Mouse (Mus musculus): ENCODE measurements around the gene Bmp7. TPM values are rescaled to one million over a fixed set of nuclear protein-coding genes. Genes with fewer than 3 reads are reported as not detected.

Gene Bmp7
- 5.8 and 19.1 TPM in 2 replicates for polyA plus RNA-seq (2014; fragmentation: Nextera tagmentation; extraction: Ambion mirVana)

- Histone ChIP-seq H3K27ac (ENCODE audit: low read depth, low read length) (peak within 1 kb of the TSS; percentile 39; the same call in 1 of the 2 replicates), H3K4me2 (ENCODE audit: low read depth, low read length) (peak within 1 kb of the TSS; percentile 94), H3K4me1 (ENCODE audit: control insufficient read depth, insufficient read depth, low read length) (peaks cover 32% of the 10 kb centered on the region), H3K27me3 (ENCODE audit: control insufficient read depth, insufficient read depth, low read length) (peaks cover 40% of the 10 kb centered on the region), H3K4me3 (ENCODE audit: low read depth, low read length) (peak within 1 kb of the TSS; percentile 39), H3K9ac (replicated peaks; ENCODE audit: low read depth, low read length) (peak within 1 kb of the TSS; percentile 51), H3K9me3 (ENCODE audit: control insufficient read depth, low read length) (no peaks in the 10 kb centered on the region), H3K36me3 (ENCODE audit: control insufficient read depth, insufficient read depth, low read length) (no peaks in the 10 kb centered on the region)
- under 1% methylated on average over 80 of the region's 82 CpGs for WGBS
- peak; percentile 62 for ATAC-seq (ENCODE audit: low read depth)
These were observed at the start of gene Bmp7 for GRCm38 (mm10) chr2:172940003-172940798. Gene Bmp7 (minus strand): TSS chr2:172940321.

- WGBS, result 86% methylated on average over 9 of the region's 9 CpGs
- H3K36me3 ChIP-seq (ENCODE audit: control insufficient read depth, insufficient read depth, low read length), result no peaks in the 10 kb centered on the region
- ATAC-seq (ENCODE audit: low read depth), result no peak
These were observed 42.8 kb upstream of the Bmp7 start for GRCm38 (mm10) chr2:172982776-172983561.

GRCm38 (mm10) chr2:172979666-172980345 lies 39.7 kb upstream of the Bmp7 start:
- no peak for ATAC-seq (ENCODE audit: low read depth)
- H3K27ac ChIP-seq (ENCODE audit: low read depth, low read length), result no peak overlapping the region
- H3K9me3 ChIP-seq (ENCODE audit: control insufficient read depth, low read length), result no peaks in the 10 kb centered on the region
- no peaks in the 10 kb centered on the region for H3K36me3 ChIP-seq (ENCODE audit: control insufficient read depth, insufficient read depth, low read length)
- no peaks in the 10 kb centered on the region for H3K27me3 ChIP-seq (ENCODE audit: control insufficient read depth, insufficient read depth, low read length)
- WGBS, result 95% methylated on average over 37 of the region's 43 CpGs
- no peak overlapping the region for H3K4me3 ChIP-seq (ENCODE audit: low read depth, low read length)
- H3K4me1 ChIP-seq (ENCODE audit: control insufficient read depth, insufficient read depth, low read length), result 0 out of 2 replicates have a peak, but pooled peaks cover 3% of the 10 kb centered on the region
- no peak overlapping the region for H3K4me2 ChIP-seq (ENCODE audit: low read depth, low read length)
- no peak overlapping the region for H3K9ac ChIP-seq (replicated peaks; ENCODE audit: low read depth, low read length)

More at GRCm38 (mm10) chr2:172982776-172983561, 42.8 kb upstream of the Bmp7 start:
- Histone ChIP-seq H3K4me2 (ENCODE audit: low read depth, low read length) (no peak overlapping the region), H3K27me3 (ENCODE audit: control insufficient read depth, insufficient read depth, low read length) (no peaks in the 10 kb centered on the region), H3K4me1 (ENCODE audit: control insufficient read depth, insufficient read depth, low read length) (no peaks in the 10 kb centered on the region), H3K9me3 (ENCODE audit: control insufficient read depth, low read length) (no peaks in the 10 kb centered on the region), H3K4me3 (ENCODE audit: low read depth, low read length) (no peak overlapping the region), H3K27ac (ENCODE audit: low read depth, low read length) (no peak overlapping the region), H3K9ac (replicated peaks; ENCODE audit: low read depth, low read length) (no peak overlapping the region)

GRCm38 (mm10) chr2:172978131-172978633 lies 38.1 kb upstream of the Bmp7 start:
- Histone ChIP-seq H3K9ac (replicated peaks; ENCODE audit: low read depth, low read length) (no peak overlapping the region), H3K9me3 (ENCODE audit: control insufficient read depth, low read length) (no peaks in the 10 kb centered on the region), H3K36me3 (ENCODE audit: control insufficient read depth, insufficient read depth, low read length) (no peaks in the 10 kb centered on the region), H3K27me3 (ENCODE audit: control insufficient read depth, insufficient read depth, low read length) (no peaks in the 10 kb centered on the region), H3K4me3 (ENCODE audit: low read depth, low read length) (no peak overlapping the region), H3K27ac (ENCODE audit: low read depth, low read length) (no peak overlapping the region), H3K4me2 (ENCODE audit: low read depth, low read length) (no peak overlapping the region), H3K4me1 (ENCODE audit: control insufficient read depth, insufficient read depth, low read length) (0 out of 2 replicates have a peak, but pooled peaks cover 3% of the 10 kb centered on the region)
- WGBS, result 48% methylated on average over 4 of the region's 4 CpGs
- peak; percentile 39; the same call in 1 of the 2 replicates for ATAC-seq (ENCODE audit: low read depth)

GRCm38 (mm10) chr2:172977409-172978130 lies 37.4 kb upstream of the Bmp7 start, which contains the start of gene Spo11:
Gene Spo11 (plus strand): TSS chr2:172977700.
- no peak within 1 kb of the TSS for H3K9ac ChIP-seq (replicated peaks; ENCODE audit: low read depth, low read length)
- peak; percentile 44; the same call in 1 of the 2 replicates for ATAC-seq (ENCODE audit: low read depth)

GRCm38 (mm10) chr2:172976661-172977238 lies 36.6 kb upstream of the Bmp7 start:
- Histone ChIP-seq H3K9me3 (ENCODE audit: control insufficient read depth, low read length) (no peaks in the 10 kb centered on the region), H3K4me2 (ENCODE audit: low read depth, low read length) (no peak overlapping the region; the same call in 1 of the 2 replicates), H3K27me3 (ENCODE audit: control insufficient read depth, insufficient read depth, low read length) (no peaks in the 10 kb centered on the region), H3K4me3 (ENCODE audit: low read depth, low read length) (no peak overlapping the region), H3K27ac (ENCODE audit: low read depth, low read length) (no peak overlapping the region), H3K4me1 (ENCODE audit: control insufficient read depth, insufficient read depth, low read length) (0 out of 2 replicates have a peak, but pooled peaks cover 3% of the 10 kb centered on the region), H3K36me3 (ENCODE audit: control insufficient read depth, insufficient read depth, low read length) (no peaks in the 10 kb centered on the region), H3K9ac (replicated peaks; ENCODE audit: low read depth, low read length) (no peak overlapping the region)
- 34% methylated on average over 7 of the region's 7 CpGs for WGBS
- no peak for ATAC-seq (ENCODE audit: low read depth)

More at GRCm38 (mm10) chr2:172977409-172978130, 37.4 kb upstream of the Bmp7 start, which contains the start of gene Spo11:
- no peaks in the 10 kb centered on the region for H3K36me3 ChIP-seq (ENCODE audit: control insufficient read depth, insufficient read depth, low read length)
- WGBS, result 15% methylated on average over 14 of the region's 14 CpGs
- H3K27me3 ChIP-seq (ENCODE audit: control insufficient read depth, insufficient read depth, low read length), result no peaks in the 10 kb centered on the region
- no peak within 1 kb of the TSS for H3K27ac ChIP-seq (ENCODE audit: low read depth, low read length)
- 0 out of 2 replicates have a peak, but pooled peaks cover 3% of the 10 kb centered on the region for H3K4me1 ChIP-seq (ENCODE audit: control insufficient read depth, insufficient read depth, low read length)
- no peaks in the 10 kb centered on the region for H3K9me3 ChIP-seq (ENCODE audit: control insufficient read depth, low read length)
- H3K4me3 ChIP-seq (ENCODE audit: low read depth, low read length), result no peak within 1 kb of the TSS
- H3K4me2 ChIP-seq (ENCODE audit: low read depth, low read length), result peak within 1 kb of the TSS; percentile 3; the same call in 1 of the 2 replicates

GRCm38 (mm10) chr2:172975159-172975558 lies 35.0 kb upstream of the Bmp7 start:
- Histone ChIP-seq H3K36me3 (ENCODE audit: control insufficient read depth, insufficient read depth, low read length) (no peaks in the 10 kb centered on the region), H3K4me1 (ENCODE audit: control insufficient read depth, insufficient read depth, low read length) (0 out of 2 replicates have a peak, but pooled peaks cover 3% of the 10 kb centered on the region), H3K9ac (replicated peaks; ENCODE audit: low read depth, low read length) (no peak overlapping the region), H3K27me3 (ENCODE audit: control insufficient read depth, insufficient read depth, low read length) (no peaks in the 10 kb centered on the region), H3K4me3 (ENCODE audit: low read depth, low read length) (no peak overlapping the region), H3K27ac (ENCODE audit: low read depth, low read length) (no peak overlapping the region), H3K9me3 (ENCODE audit: control insufficient read depth, low read length) (no peaks in the 10 kb centered on the region), H3K4me2 (ENCODE audit: low read depth, low read length) (no peak overlapping the region)
- WGBS, result 90% methylated on average over 6 of the region's 6 CpGs
- ATAC-seq (ENCODE audit: low read depth), result no peak

All from neural tube, embryonic 14.5 days (tissue).